Mouse (Mus musculus) CD8-positive naive resting alpha-beta T cell, adult 2 months (primary cell): ENCODE results near the gene Dcun1d2.

Source experiments
- DNase-seq, 2 experiments: peaks; one replicate each; pipeline ENCODE4 v3.0.0; 2022; ENCODE audit warnings: low read depth in 2 of 2, low spot score in 2 of 2

Gene Dcun1d2

DNA sequence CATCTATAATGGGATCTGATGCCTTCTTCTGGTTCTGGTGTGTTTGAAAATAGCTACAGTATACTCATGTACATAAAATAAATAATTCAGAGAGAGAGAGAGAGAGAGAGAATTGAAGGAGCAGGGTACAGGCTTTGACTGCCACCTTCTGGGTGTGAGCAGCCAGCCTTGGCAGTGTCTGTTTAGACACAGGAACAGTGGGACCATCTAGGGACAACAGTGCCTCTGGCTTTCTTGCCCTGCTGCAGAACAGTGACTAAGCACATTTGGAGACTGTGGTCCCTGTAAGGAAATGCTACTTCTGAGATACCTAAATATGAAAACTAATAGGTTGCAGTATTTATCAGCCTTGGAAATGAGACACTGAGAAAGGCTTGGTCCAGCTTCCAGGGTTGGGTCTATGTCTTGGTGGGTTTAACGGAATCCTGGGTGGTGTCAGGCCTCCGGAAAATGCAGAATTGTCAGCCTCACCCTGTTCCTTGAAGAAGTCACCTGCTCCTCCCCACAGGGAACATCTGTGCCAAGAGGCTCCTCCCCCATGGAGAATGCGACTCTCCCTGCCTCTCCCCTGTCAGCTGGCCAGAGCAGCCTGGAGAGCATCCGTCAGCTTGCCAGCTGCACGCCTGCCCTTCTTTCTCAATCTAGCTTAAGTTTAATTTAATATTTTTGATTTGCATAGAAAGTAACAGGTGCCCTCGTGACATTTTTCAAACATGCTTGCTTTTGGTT, 79.1 kb downstream of the Dcun1d2 start:
- DNase-seq, result no peak

DNA sequence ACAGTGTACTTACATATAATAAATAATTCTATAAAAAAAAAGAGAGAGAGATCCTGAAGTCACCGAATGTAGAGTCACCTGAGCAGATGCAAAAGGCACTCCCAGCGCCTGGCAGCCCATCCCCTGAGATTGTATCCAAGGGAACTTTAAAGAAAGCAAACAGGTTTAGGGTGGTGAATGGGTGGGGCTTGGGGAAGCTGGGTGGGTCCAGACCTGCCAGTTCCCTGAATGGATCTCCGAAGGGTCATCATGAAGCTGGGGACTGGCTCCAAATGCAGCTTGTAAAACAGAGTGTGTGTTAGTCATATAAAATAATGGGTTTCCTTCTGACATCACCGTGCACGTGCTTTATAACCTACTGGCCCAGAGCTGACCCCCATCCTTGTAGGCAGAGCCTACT, 81.6 kb downstream of the Dcun1d2 start:
- DNase-seq, result no peak
